Mouse (Mus musculus) C2C12 (cell line): ENCODE measurements around the gene Arih1.

Experiments used
- CTCF ChIP-seq: IDR thresholded peaks from one replicate; pipeline ENCODE4 v1.5.1; 2011; ENCODE audit not compliant: control insufficient read depth, insufficient read depth, insufficient read length
- USF1 ChIP-seq: IDR thresholded peaks from one replicate; pipeline ENCODE4 v1.6.1; 2011; ENCODE audit warnings: low read depth, mild to moderate bottlenecking, control low read depth, moderate library complexity

DNA sequence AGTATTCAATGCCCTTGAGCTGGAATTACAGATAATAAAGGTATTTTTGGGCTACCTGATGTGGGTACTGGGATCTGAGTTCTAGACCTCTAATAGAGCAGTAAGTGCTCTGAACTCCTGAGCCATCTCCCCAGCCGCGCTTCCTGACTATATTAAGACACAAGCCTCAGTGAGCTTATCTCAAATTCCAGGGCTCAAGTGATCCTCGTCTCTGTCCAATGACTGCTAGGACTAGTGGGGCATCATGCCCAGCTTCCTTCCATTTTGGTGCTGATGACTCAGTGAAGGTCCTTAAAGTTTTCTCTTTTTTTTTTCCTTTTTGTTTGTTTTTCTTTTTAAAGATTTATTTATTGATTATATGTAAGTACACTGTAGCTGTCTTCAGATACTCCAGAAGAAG is 28.7 kb upstream of the Arih1 start:
- TF ChIP-seq USF1 (no peak), CTCF (no peak)
